Mouse (Mus musculus) MEL (cell line): ENCODE data around the gene Igfbp2. TPM values are rescaled to one million over a fixed set of nuclear protein-coding genes. Genes with fewer than 3 reads are reported as not detected.

Experiments
- DNase-seq: peaks from one replicate; pipeline ENCODE4 v3.0.0; 2011; ENCODE audit warnings: low read depth, low spot score
- H3K27ac ChIP-seq: 2 replicates; pipeline ENCODE4 v1.5.1; 2012; ENCODE audit warnings: low read depth, mild to moderate bottlenecking, control low read depth, low read length, moderate library complexity; ENCODE audit not compliant: control insufficient read depth
- H3K27me3 ChIP-seq, 2 experiments: fragments of 150-350 bp in 1 of 2; sonication (generic) in 1 of 2; 2 replicates each; pipeline ENCODE4 v1.6.1; 2012; ENCODE audit warnings: low read length in 2 of 2, mild to moderate bottlenecking in 2 of 2, improper control_type of control experiment in 1 of 2, moderate library complexity in 1 of 2; ENCODE audit not compliant: insufficient read depth in 2 of 2, control insufficient read depth in 1 of 2
- H3K36me3 ChIP-seq, 2 experiments: 2 replicates each; pipeline ENCODE4 v1.6.1; 2012 to 2014; ENCODE audit warnings: low read length in 2 of 2, improper control_type of control experiment in 1 of 2, inconsistent platforms in 1 of 2, mild to moderate bottlenecking in 1 of 2; ENCODE audit not compliant: insufficient read depth in 2 of 2, control insufficient read depth in 1 of 2
- H3K4me1 ChIP-seq, 2 experiments: fragments of 150-350 bp in 1 of 2; sonication (generic) in 1 of 2; 2 replicates each; pipeline ENCODE4 v1.6.1; 2012; ENCODE audit warnings: low read length in 2 of 2, improper control_type of control experiment in 1 of 2, mild to moderate bottlenecking in 1 of 2; ENCODE audit not compliant: insufficient read depth in 2 of 2, control insufficient read depth in 1 of 2
- H3K4me3 ChIP-seq, 2 experiments: fragments of 150-350 bp in 1 of 2; sonication (generic) in 1 of 2; 2 replicates each; pipeline ENCODE4 v1.5.1; 2012; ENCODE audit warnings: low read depth in 2 of 2, low read length in 2 of 2, mild to moderate bottlenecking in 2 of 2, moderate library complexity in 2 of 2, control low read depth in 1 of 2, improper control_type of control experiment in 1 of 2; ENCODE audit not compliant: control insufficient read depth in 1 of 2, insufficient read depth in 1 of 2
- H3K79me2 ChIP-seq: 2 replicates; pipeline ENCODE4 v1.6.1; 2012; ENCODE audit warnings: mild to moderate bottlenecking, low read length, moderate library complexity; ENCODE audit not compliant: control insufficient read depth, poor library complexity, insufficient read depth
- H3K9ac ChIP-seq: 2 replicates; pipeline ENCODE4 v1.6.1; 2012; ENCODE audit warnings: low read depth, mild to moderate bottlenecking, control low read depth, low read length, moderate library complexity; ENCODE audit not compliant: control insufficient read depth, poor library complexity, severe bottlenecking
- H3K9me3 ChIP-seq: fragments of 150-350 bp; sonication (generic); replicated peaks from 2 replicates; pipeline ENCODE4 v1.6.1; 2012; ENCODE audit warnings: mild to moderate bottlenecking, low read length, improper control_type of control experiment, moderate library complexity; ENCODE audit not compliant: insufficient read depth
- CHD2 ChIP-seq: IDR thresholded peaks from 2 replicates; pipeline ENCODE4 v1.6.1; 2011; ENCODE audit warnings: low read length, improper control_type of control experiment
- CTCF ChIP-seq, 3 experiments: IDR thresholded peaks in 2 of 3; conservative IDR thresholded peaks in 1 of 3; 2 replicates each; pipeline ENCODE4 v1.5.1; 2011 to 2012; ENCODE audit warnings: low read length in 3 of 3, low read depth in 2 of 3, mild to moderate bottlenecking in 2 of 3, improper control_type of control experiment in 1 of 3, inconsistent platforms in 1 of 3, mixed read lengths in 1 of 3, moderate library complexity in 1 of 3; ENCODE audit not compliant: control insufficient read depth in 1 of 3, insufficient read depth in 1 of 3, poor library complexity in 1 of 3, severe bottlenecking in 1 of 3
- EP300 ChIP-seq, 2 experiments: IDR thresholded peaks; 2 replicates each; pipeline ENCODE4 v1.6.1; 2011; ENCODE audit warnings: improper control_type of control experiment in 2 of 2, low read length in 2 of 2, low read depth in 1 of 2, mild to moderate bottlenecking in 1 of 2
- ETS1 ChIP-seq: IDR thresholded peaks from 2 replicates; pipeline ENCODE4 v1.6.1; 2012; ENCODE audit warnings: low read depth, mild to moderate bottlenecking, inconsistent platforms, low read length, improper control_type of control experiment, moderate library complexity
- JUND ChIP-seq: IDR thresholded peaks from 2 replicates; pipeline ENCODE4 v1.6.1; 2011; ENCODE audit warnings: low read depth, mild to moderate bottlenecking, improper control_type of control experiment, low read length
- MAFK ChIP-seq: IDR thresholded peaks from 2 replicates; pipeline ENCODE4 v1.6.1; 2011; ENCODE audit warnings: low read depth, mild to moderate bottlenecking, low read length, improper control_type of control experiment, borderline replicate concordance
- MAZ ChIP-seq: IDR thresholded peaks from 2 replicates; pipeline ENCODE4 v1.6.1; 2012; ENCODE audit warnings: low read depth, mild to moderate bottlenecking, inconsistent platforms, low read length, improper control_type of control experiment
- MXI1 ChIP-seq: IDR thresholded peaks from 2 replicates; pipeline ENCODE4 v1.6.1; 2011; ENCODE audit warnings: mild to moderate bottlenecking, low read depth, low read length, improper control_type of control experiment
- NRF1 ChIP-seq: IDR thresholded peaks from 2 replicates; pipeline ENCODE4 v1.6.1; 2014; ENCODE audit warnings: low read depth, mild to moderate bottlenecking, inconsistent platforms, low read length, improper control_type of control experiment, moderate library complexity; ENCODE audit not compliant: poor library complexity, insufficient read depth, severe bottlenecking
- POLR2AphosphoS2 ChIP-seq: IDR thresholded peaks from 2 replicates; pipeline ENCODE4 v1.6.1; 2011; ENCODE audit warnings: low read length, improper control_type of control experiment
- RCOR1 ChIP-seq: IDR thresholded peaks from 2 replicates; pipeline ENCODE4 v1.6.1; 2012; ENCODE audit warnings: low read depth, mild to moderate bottlenecking, inconsistent platforms, low read length, improper control_type of control experiment
- SIN3A ChIP-seq: IDR thresholded peaks from 2 replicates; pipeline ENCODE4 v1.6.1; 2012; ENCODE audit warnings: low read length, improper control_type of control experiment, inconsistent platforms
- TCF12 ChIP-seq: IDR thresholded peaks from 2 replicates; pipeline ENCODE4 v1.6.1; 2014; ENCODE audit warnings: low read depth, mild to moderate bottlenecking, inconsistent platforms, low read length, improper control_type of control experiment, moderate library complexity
- USF1 ChIP-seq: IDR thresholded peaks from 2 replicates; pipeline ENCODE4 v1.6.1; 2014; ENCODE audit warnings: low read depth, mild to moderate bottlenecking, inconsistent platforms, low read length, improper control_type of control experiment, moderate library complexity
- USF2 ChIP-seq, 2 experiments: IDR thresholded peaks; 2 replicates each; pipeline ENCODE4 v1.6.1; 2011 to 2012; ENCODE audit warnings: improper control_type of control experiment in 2 of 2, low read length in 2 of 2, borderline replicate concordance in 1 of 2, inconsistent platforms in 1 of 2, low read depth in 1 of 2, mild to moderate bottlenecking in 1 of 2; ENCODE audit not compliant: insufficient read depth in 1 of 2
- ZC3H11A ChIP-seq: IDR thresholded peaks from 2 replicates; pipeline ENCODE4 v1.6.1; 2012; ENCODE audit warnings: low read depth, mild to moderate bottlenecking, inconsistent platforms, low read length, improper control_type of control experiment
- ZMIZ1 ChIP-seq: IDR thresholded peaks from 2 replicates; pipeline ENCODE4 v1.6.1; 2012; ENCODE audit warnings: low read depth, mild to moderate bottlenecking, inconsistent platforms, low read length, improper control_type of control experiment, moderate library complexity
- polyA plus RNA-seq, 2 experiments: library from polyadenylated mRNA; stranded (reverse) in 1 of 2; unstranded in 1 of 2; fragments of >175 nt in 1 of 2; fragments of >200 nt in 1 of 2; gene quantifications; 2 replicates each; pipeline versions ENCODE4 v1.2.1 to v1.2.4; 2012; ENCODE audit warnings: low replicate concordance in 2 of 2, low read depth in 1 of 2; ENCODE audit not compliant: insufficient read length in 2 of 2, insufficient read depth in 1 of 2, missing spikeins in 1 of 2
- total RNA-seq: library from RNA; depleted of rRNA; stranded (reverse); fragments of 300-350 nt; gene quantifications from 2 replicates; pipeline ENCODE4 v1.2.3, GENCODE M21; 2012

Gene Igfbp2
- total and polyA plus RNA-seq, 3 experiments = not detected

DNA sequence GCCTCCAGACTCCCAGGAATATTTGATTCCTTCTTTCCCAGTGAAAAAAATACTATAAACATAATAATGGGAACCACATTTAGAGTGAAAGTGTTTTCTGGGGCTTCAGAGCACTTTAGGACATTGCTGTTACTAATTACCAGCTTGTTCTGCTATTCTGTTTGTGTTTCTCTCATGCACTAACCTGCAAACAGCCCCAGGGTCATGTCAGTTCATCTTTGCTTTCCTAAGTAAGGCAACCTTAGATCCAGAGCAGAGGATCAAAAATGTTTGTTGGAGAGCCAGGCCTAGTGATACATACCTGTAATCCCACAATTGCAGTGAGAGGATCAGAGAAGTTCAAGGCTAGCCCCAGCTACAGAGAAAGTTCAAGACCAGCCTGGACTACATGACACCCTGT, 32.6 kb upstream of the Igfbp2 start:
- H3K4me1 ChIP-seq = no peaks in the 10 kb centered on the region
- no peak for TF ChIP-seq USF1
- TF ChIP-seq JUND = no peak
- TF ChIP-seq NRF1 = no peak
- no peak for TF ChIP-seq CHD2
- TF ChIP-seq USF2 (IDR thresholded peaks at IDR 0.05; ENCODE audit: borderline replicate concordance in 1 of 2, insufficient read depth in 1 of 2, low read depth in 1 of 2, low read length in 2 of 2) = no peak
- no peak for TF ChIP-seq ZC3H11A
- no peaks in the 10 kb centered on the region for H3K9me3 ChIP-seq
- H3K27me3 ChIP-seq = no peaks in the 10 kb centered on the region
- H3K36me3 ChIP-seq = no peaks in the 10 kb centered on the region
- no peaks in the 10 kb centered on the region for H3K79me2 ChIP-seq
- H3K9ac ChIP-seq = no peak overlapping the region
- DNase-seq = no peak
- no peak overlapping the region for H3K27ac ChIP-seq
- H3K4me3 ChIP-seq = no peak overlapping the region

DNA sequence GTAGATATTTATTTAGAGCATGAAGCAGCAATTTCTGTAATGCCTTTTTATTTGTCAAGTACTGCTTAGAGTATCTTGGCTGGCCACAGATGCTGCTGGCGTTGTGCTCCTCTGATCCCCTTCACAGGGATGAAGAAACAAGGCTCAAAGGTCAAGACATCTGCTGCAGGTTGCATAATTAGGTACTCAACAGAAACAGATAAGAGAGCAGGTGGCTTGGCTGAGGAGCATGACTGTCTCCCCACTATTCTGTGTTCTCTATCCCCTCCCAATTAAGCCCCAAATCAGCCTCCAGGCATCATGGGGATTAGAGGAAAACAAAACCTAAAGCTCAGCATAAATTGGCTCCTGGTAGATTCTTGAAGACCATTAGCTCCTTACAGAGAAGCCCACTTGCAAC, 32.0 kb upstream of the Igfbp2 start:
- Histone ChIP-seq H3K27me3 (no peaks in the 10 kb centered on the region), H3K9ac (no peak overlapping the region), H3K9me3 (no peaks in the 10 kb centered on the region), H3K4me1 (no peaks in the 10 kb centered on the region), H3K4me3 (no peak overlapping the region), H3K27ac (no peak overlapping the region), H3K79me2 (no peaks in the 10 kb centered on the region), H3K36me3 (no peaks in the 10 kb centered on the region)
- TF ChIP-seq EP300 (IDR thresholded peaks at IDR 0.05; ENCODE audit: low read depth in 1 of 2, low read length in 2 of 2) = no peak
- no peak for TF ChIP-seq JUND
- TF ChIP-seq ETS1 = no peak
- no peak for TF ChIP-seq MAFK
- TF ChIP-seq RCOR1 = no peak
- no peak for TF ChIP-seq USF2 (IDR thresholded peaks at IDR 0.05; ENCODE audit: borderline replicate concordance in 1 of 2, insufficient read depth in 1 of 2, low read depth in 1 of 2, low read length in 2 of 2)
- TF ChIP-seq CHD2 = no peak
- TF ChIP-seq TCF12 = no peak
- no peak for TF ChIP-seq ZMIZ1
- no peak for TF ChIP-seq MXI1
- no peak for TF ChIP-seq SIN3A
- TF ChIP-seq POLR2AphosphoS2 = no peak
- no peak for TF ChIP-seq MAZ
- TF ChIP-seq CTCF (IDR thresholded peaks at IDR 0.05 in 2 of 3, conservative IDR thresholded peaks at IDR 0.05 in 1 of 3; ENCODE audit: control insufficient read depth in 1 of 3, insufficient read depth in 1 of 3, low read depth in 2 of 3, low read length in 3 of 3, poor library complexity in 1 of 3, severe bottlenecking in 1 of 3) = no peak
- DNase-seq = no peak
